Mouse (Mus musculus) fibroblast of lung, adult 2 months (primary cell): ENCODE results near the gene Gm765.

Experiments
- DNase-seq: peaks from one replicate; pipeline ENCODE4 v3.0.0-alpha.2; 2011; ENCODE audit warnings: low read depth

Gm765 gene

GRCm38 (mm10) chr6:98221970-98222369, 120.6 kb downstream of the Gm765 start:
- DNase-seq = no peak

- DNase-seq = no peak
These were observed 130.3 kb downstream of the Gm765 start for GRCm38 (mm10) chr6:98212225-98212624.

GRCm38 (mm10) chr6:98210237-98210636, 132.3 kb downstream of the Gm765 start:
- no peak for DNase-seq

GRCm38 (mm10) chr6:98208051-98208450, 134.5 kb downstream of the Gm765 start:
- DNase-seq = no peak

GRCm38 (mm10) chr6:98198706-98199105, 143.8 kb downstream of the Gm765 start:
- DNase-seq = no peak

GRCm38 (mm10) chr6:98190745-98191442, 151.7 kb downstream of the Gm765 start:
- DNase-seq = no peak
